Mouse (Mus musculus) gastrocnemius, postnatal 10 days (tissue): ENCODE measurements around the gene Wdr37. TPM values are rescaled to one million over a fixed set of nuclear protein-coding genes. Genes with fewer than 3 reads are reported as not detected.
A peak's percentile ranks its signal among the peaks of the same experiment; 100 is the strongest.
"Not testable (repeated sequence)": the region's sequence is repeated elsewhere in the genome, so short reads cannot be mapped to it uniquely, and the experiment has no call there.

ENCODE experiments used
- DNase-seq: peaks from one replicate; pipeline ENCODE4 v3.0.0; 2021; ENCODE audit warnings: mixed read lengths
- long read RNA-seq, 2 experiments: library from polyadenylated mRNA; stranded (forward); transcript quantifications; one replicate each; pipeline ENCODE4 v2.0.0; 2021
- total RNA-seq, 2 experiments: library from RNA; stranded (reverse); gene quantifications; 2 replicates each; pipeline ENCODE4 v1.2.3; 2021

Gene Wdr37
- total RNA-seq = 10 to 100 TPM; 30.5 to 31.0 TPM
- long read RNA-seq, experiment 1, full-length matches to known transcripts = 12 of 23 reads
- long read RNA-seq, experiment 1, partial matches to known transcripts = 2 of 23 reads
- long read RNA-seq, experiment 1, other reads (novel, unspliced or antisense) = 9 of 23 reads
- long read RNA-seq, experiment 2, full-length matches to known transcripts = 10 of 19 reads
- long read RNA-seq, experiment 2, partial matches to known transcripts = 3 of 19 reads
- long read RNA-seq, experiment 2, other reads (novel, unspliced or antisense) = 6 of 19 reads

DNA sequence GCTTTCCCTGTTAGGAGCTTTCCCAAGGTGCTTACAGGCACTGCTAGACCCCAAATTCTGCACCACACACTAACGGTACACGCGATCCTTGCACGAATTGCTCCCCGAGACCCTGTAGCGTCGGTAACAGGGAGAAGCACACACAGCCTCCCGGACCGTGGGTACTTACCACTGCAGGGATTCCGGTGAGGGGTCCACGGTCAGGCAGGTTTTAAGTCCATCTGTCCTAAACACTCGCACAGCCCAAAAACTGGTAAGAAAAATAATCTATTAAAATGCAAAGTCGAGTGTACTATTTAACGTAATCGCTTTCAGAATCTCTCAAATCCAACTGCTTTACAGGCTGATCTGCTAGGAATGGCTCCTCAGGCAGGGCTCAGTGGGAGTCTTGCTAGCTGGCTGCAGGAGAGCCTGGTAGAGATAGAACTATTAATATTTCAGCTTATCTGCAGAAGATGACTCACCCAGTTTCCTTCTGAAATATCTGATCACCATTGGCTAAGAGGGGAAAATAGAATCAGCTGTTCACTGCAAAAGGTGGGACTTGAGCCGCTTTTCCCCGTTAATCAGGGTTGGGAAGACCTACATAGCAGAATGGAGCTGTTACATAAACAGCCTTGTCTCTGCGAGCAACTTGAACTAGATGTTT, at the start of gene Wdr37:
Wdr37 (minus strand) TSS at position 596 of the 649 bp plus-strand sequence.
- peak; percentile 22 for DNase-seq

DNA sequence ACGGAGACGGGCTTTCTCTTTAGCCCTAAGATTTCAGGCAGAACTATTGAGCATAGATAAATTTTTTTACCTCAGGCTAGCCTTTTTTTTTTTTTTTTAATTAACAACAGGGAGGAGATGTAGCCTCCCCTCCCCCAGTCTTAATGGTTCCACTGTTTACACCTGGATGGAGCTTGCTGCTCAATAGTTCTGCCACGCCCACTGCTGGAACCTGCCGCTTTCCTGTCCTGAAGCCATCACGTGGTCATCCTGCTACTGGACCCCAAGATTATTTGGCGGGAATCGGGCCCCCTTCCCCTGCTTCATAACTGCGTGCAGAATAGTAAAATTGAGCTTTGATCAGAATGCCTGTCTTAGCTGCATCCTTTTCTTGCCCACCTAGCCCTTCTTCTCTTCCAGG, 42.2 kb upstream of the Wdr37 start:
- DNase-seq = not testable (repeated sequence)

DNA sequence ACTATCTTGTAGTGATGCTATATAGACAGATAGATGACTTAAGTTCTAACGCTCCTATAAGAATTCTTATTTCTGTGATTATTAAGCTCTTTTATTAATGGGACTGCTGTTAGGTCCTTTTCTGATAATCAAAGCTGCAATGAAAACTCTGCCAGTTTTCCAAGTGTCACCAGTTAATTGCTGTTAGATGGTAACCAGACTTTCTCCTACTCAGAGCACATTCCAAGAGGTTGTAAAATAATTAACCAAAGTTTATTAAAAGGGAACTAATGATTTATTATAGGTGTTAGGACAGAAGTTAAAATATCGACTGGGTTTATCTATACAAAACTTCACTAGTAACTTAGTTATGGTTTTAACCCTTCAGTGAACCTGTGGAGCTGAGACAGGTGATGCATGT, 34.3 kb upstream of the Wdr37 start:
- not testable (repeated sequence) for DNase-seq

DNA sequence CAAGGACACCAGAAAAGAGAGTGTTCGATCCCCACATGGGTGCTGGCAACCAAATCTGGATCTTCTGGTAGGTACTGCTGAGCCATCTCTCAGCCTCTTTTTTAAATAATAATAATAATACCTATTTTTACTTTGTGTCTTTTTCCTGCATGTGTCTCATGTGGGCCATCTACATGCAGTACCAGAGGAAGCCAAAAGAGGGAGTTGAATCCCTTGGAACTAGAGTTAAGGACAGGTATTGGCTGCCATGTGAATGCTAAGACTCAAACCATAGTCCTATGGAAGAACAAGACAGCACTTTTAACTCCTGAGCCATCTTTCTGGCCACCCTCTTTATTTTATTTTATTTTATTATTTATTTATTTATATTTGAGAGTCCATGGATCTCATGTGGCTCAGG, 16.9 kb upstream of the Wdr37 start:
- no peak for DNase-seq

DNA sequence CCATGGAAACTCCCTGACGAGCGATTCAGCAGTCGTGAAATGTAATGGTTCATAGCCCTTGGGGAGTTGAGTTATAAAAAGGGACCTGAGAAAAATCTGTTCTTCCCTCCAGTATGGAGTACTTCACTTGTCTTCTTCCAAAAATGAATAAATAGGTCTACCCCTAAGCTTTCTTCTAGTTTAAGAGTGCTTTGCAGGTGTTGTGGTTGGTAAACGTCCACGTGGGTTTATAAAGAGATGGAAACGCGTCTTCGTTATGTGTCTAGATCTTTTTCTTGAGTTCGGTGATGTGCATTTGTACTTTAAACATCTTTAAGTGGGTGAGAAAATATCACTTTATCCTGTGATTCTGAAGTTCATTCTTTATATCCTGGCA, 14.5 kb upstream of the Wdr37 start:
- DNase-seq = no peak

DNA sequence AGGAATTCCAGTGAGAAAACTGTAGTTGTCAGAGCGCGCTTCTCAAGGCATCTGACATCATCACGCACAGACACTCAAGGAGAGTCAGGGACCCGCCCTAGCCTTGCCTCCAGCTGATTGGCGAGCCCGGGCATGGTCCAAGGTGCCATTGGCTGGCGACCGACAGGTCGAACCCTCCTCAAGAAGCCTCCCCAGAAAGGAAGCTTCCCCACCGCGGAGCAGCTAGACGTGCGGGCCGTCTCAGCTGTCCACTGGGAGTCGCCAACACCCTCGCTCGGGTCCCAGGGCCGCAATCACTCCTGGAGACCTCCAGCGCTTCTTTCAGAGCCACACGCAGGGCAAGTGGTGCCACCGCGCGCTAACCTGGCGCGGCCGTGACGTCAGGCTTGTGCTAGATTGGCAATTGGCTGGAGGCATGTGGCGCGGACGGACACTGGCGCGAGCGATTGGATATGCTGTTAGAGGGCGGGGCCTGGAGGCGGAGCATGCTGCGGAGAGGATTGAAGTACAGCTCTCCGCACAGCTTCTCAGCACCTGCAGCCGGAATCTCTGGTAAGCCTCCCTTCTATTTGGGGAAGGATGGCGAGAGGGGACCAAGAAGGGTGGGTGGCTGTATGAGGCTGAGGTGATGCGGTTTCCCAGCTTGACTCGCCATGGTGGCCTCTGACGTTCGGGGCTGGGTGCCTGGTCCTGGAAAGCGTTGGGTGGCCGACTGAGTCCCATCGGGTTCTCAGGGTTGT, 13.9 kb upstream of the Wdr37 start, which contains the start of gene Idi1:
Idi1 (plus strand) TSS at position 57 of the 740 bp plus-strand sequence.
- DNase-seq = peak; percentile 94

DNA sequence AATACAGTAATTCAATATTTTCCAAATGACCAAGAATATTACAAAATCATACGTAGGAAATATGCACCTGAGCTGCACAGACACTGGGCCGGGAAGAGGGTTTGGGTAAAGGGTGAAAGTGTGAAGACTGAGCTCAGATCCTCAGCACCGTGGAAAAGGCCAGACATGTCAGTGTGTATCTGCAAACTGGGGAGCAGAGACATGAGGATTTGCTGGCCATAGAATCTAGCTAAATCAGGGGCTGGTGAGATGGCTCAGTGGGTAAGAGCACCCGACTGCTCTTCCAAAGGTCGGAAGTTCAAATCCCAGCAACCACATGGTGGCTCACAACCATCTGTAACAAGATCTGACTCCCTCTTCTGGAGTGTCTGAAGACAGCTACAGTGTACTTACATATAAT, 12.2 kb upstream of the Wdr37 start:
- DNase-seq = not testable (repeated sequence)

DNA sequence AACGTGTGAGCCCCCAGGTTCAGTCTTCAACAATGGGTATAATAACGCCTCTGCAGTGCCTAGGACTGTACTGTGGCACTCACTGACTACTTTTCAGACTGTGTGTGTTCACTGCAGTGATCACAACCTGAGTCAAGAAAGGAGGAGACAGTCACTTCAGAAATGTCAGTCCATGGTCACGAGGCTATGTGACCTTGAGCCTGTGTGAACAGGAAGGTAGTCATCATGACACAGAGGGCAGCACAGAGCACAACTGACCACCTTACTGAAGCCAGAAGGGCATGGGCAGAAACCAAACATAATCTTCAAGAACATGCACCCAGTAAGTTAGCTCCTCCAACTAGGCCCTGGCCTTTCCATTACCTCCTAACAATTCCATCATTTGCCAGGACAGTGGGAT, 9.9 kb upstream of the Wdr37 start:
- DNase-seq = no peak

DNA sequence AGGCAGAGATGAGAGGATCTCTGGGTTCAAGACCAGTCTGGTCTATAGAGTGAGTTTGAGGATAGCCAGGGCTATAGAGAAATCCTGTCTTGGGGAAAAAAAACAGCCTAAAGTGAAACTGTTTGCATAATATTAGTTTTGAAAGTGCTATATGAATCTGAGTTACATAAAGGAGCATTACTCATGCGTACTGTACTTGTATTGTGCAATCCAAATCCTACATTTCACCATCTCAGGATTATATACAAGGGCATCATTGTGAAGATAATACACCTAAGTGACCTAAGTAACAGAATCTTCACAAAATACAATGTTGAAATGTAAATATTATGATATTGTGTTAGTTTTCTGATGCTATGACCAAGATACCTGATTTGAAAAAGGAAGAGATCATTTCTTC, 2.1 kb upstream of the Wdr37 start:
- no peak for DNase-seq

DNA sequence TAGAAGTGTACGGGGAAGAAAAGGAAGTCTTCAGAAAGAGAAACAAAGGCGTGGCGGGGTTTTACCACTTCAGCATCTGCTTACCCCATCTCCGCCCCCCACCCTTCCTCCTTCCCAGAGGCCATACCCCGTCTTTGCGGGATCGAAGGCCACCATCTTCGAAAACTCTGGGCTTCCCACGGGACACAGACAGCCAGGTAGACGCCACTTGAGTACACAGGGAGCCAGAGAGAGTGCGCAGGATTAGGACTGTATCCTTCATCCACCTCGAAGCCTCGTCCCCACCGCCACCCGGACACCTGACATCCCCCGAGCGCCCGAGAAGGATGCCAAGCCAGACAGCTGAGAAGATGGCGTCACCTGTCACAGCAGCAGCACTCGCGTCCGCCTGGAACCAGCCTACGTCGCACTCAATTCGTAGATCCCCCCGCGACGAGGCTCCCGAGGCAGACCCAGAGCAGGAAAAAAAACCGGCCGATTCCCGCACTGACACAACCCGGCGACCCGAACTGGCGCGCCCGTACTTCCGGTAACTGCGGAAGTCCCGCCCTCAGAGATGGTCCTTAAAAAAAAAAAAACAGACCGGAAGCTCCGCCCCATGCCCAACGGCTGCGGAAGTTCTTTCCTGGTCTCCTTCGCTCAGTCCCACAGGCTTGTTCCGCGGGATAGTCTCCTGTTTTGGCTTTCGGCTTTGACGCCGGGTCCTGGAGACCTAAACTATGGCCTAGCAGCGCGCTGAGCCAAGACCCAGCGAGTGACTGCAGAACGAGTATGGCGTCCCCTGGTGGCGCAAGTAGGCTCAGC, 997 bp downstream of the Wdr37 start:
- peak; percentile 86 for DNase-seq

DNA sequence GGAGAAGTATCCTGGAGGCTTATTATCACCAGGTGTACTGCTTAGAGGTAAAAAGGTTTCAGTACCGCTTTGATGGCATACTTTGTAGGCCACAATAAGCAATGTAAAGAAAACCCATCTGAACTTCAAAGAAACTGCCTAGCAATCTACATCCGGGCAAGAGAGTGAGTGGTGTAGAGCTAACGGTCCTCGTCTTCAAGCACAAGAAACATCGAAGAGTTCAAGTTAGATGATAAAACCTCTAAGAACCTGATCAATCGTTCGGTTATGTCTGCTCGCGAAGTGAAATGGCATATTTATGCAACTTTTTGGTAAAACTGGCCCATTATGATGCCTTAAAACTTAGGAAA, 1.6 kb downstream of the Wdr37 start:
- DNase-seq = no peak

DNA sequence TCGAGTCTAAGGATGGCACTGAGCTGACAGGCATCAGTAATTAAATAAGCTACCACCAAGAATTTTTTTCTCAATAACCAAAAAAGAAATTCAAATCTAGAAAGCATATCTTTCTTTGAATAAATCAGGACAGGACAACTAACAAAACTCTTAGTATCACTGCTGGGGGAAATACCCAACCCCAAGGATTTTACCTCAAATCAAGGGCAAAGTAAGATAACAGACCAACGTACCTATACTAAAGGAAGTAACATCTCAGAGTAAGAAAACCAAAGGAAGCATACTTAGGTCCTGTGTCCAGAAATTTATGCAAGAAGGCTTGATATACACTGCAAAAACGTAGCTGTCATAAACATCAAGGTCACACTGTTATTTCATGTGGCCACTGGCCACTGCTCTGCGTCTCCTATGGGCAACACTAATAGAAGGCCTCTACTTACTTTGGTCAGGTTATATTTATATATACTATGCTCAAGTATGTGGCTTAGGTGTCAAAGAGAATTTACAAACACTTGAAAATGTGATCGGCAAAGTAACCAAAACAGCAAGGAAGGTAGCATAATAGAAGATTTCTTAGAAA, 2.0 kb downstream of the Wdr37 start:
- no peak for DNase-seq

DNA sequence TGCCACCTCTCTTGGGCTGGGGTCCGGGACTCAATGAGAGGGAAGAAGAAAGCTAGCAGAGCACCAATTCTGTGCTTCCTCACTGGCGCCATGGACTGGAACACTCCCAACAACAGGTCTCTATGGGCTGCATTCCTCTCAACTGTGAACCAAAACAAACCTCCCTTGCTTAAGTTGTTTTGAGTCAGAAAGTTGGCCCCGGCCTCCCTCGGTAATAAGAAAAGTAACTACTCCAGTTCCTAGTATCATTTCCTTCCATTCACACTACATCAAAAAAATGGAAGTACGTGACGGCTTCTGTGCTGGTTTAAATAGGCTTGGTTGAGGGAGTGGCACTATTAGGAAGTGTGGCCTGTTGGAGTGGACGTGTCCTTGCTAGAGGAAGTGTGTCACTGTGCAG, 5.1 kb downstream of the Wdr37 start:
- no peak for DNase-seq

DNA sequence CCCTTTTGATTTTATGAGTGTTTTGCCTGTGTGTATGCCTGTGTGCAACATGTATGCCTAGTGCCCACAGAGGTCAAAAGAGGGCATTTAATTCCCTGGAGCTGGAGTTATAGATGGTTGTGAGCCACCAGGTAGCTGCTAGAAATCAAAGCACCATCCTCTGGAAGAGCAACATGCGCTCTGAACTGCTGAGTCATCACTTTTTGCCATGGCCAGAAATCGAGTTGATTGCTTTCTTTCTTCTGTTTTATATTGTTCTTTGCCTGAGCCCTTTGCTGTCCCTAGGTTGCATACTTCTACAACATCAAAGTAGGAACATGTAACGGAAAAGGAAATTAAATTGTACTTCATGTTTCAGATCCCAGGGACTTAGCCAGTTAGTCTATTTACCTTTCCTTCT, 6.7 kb downstream of the Wdr37 start:
- no peak for DNase-seq

DNA sequence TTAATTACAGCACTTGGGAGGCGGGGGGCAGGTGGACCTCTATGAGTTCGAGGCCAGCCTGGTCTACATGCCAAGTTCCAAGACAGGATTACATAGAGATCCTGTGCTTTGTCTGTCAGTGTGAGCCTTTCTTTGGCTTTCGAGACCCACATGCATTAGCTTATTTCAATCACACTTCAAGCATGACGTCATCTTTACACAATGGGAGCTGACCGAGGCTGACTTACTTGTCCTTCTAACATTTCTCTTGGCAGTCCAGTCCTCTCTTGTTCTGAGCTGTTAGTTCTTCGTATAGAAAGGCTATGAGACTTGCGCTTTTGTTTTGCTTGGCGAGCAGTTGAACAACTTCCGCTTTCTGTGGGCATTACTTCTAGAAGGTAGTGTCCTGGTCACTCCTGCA, 10.8 kb downstream of the Wdr37 start:
- DNase-seq = no peak

DNA sequence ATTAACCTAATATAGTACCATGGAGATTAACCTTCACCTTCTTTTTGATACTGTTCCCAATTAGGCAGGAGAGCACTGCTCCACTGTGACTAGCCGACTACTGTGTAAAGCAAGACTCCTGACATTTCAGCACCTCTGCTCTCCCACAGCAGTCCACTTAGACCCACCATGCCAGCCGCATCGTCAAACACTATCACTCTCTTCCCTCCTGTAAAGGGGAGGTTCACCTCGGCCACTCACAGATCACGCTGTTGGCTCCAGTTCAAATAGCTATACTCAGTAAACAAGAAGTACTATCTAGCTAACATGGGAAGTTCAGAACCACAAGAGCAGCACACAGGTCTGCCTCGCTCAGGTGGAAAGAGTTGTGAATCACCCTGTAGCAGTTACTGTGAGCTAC, 13.3 kb downstream of the Wdr37 start:
- DNase-seq = no peak

DNA sequence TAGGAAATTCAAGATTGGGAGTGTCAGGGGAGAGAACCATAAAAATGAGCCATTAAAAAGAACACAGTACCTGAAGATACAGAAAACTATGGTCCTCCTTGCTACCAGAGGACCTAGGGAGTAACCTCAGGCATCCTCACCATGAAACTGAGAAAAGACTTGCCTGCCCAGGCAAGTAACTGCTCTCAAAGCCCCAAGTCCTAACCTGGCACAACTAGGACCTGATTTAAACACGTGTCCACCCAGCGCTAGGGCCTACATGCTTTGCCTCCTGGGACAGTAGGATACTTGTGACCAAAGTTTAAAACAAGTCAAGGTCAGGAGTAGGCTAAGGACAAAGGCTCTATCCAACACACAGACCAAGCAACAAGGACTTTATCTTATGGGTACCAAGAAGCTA, 16.9 kb downstream of the Wdr37 start:
- DNase-seq = no peak

DNA sequence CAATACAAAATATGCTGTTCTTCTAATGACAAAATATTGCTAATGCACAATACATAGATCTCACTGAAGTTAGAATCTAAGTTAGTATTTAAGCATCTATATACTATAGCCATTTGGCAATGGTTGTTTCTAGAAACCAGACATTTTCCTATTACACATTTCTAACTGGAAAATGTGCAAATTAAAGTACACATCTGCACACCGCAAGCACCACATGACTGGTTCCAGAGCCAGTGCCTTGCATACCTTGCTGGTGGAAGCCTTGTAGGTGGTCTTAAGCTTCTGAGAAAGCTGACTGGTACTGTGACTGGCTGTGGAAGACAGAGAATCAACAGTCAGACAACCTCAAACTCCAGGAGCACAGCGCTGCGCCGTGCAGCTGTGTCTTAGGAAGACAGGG, 18.3 kb downstream of the Wdr37 start:
- no peak for DNase-seq

DNA sequence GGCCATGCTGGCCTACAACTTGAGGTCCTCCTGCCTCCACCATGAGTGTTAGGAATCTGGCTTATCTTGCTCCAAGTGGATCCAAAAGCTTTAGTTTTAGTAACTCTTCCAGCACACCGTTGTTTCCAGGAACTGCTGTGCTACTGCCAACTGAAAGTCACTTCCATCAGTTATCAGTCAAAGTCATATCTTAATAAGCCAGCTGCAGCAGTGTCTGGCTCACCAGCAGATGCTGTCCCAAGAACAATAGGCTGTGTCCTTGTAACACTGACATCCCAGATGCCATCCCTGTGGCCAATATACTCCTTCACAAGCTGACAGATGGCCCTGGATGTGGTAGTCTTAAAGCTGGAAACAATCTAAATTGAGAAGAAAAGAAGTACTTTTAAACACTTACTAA, 22.4 kb downstream of the Wdr37 start:
- DNase-seq = no peak

DNA sequence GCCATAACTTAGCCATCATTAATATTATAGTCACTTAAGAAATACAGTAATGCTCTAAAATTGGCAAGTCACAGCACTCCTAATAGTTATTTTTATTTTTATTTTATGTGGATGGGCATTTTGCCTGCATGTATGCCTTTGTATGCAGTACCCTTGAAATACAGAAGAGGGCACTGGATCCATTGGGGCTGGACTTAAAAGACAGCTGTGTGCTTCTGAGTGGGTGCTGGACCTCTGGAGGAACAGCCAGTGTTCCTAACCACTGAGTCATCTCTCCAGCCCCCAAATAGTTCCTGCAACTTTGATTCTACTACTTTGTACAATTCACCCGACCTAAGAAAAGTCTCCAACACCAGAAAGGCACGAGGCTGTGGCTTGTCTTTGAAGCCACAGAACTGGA, 24.0 kb downstream of the Wdr37 start:
- DNase-seq = no peak

DNA sequence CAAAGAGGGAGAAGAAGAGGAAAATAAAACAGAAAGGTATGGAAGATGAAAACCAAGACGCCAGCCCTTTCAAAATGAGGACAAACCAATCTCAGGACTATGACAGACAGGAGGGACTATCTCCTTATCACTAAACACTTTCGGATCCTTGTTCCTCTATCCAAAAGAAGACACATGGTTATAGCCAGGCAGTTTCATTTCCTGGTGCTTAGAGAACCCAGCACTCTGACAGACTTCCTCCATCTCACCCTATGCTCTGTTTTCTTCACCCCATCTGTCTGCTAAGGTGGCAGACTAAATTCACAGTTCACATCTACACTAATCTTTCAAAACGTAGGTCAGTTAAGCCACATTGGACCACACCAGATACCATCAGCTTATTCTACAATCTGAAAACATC, 29.4 kb downstream of the Wdr37 start:
- no peak for DNase-seq

DNA sequence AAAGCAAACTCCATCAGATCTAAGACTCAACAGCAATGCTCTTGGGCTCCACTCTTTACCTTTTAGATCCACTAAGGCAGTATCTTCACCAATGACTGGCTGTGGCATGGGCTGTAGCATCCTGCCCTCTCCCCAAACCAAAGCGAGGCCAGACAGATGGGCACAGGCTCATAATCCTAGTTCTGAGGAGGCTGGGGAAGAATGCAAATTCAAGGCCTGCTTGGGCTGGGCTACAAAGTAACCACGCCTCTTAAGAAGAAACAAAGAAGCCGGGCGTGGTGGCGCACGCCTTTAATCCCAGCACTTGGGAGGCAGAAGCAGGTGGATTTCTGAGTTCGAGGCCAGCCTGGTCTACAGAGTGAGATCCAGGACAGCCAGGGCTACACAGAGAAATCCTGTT, 29.9 kb downstream of the Wdr37 start:
- DNase-seq = not testable (repeated sequence)
